Mouse (Mus musculus) G1E (cell line): ENCODE data around the gene Eya4.

Experiments
- CTCF ChIP-seq: IDR thresholded peaks from 2 replicates; pipeline ENCODE4 v1.5.1; 2012; ENCODE audit warnings: low read depth, low read length, inconsistent platforms, mixed read lengths
- GATA1 ChIP-seq: IDR thresholded peaks from 2 replicates; pipeline ENCODE4 v1.6.1; 2012; ENCODE audit warnings: borderline replicate concordance, low read length, inconsistent platforms, mixed read lengths
- GATA2 ChIP-seq: IDR thresholded peaks from 2 replicates; pipeline ENCODE4 v1.6.1; 2012; ENCODE audit warnings: low read depth, low read length, inconsistent platforms, borderline replicate concordance

DNA sequence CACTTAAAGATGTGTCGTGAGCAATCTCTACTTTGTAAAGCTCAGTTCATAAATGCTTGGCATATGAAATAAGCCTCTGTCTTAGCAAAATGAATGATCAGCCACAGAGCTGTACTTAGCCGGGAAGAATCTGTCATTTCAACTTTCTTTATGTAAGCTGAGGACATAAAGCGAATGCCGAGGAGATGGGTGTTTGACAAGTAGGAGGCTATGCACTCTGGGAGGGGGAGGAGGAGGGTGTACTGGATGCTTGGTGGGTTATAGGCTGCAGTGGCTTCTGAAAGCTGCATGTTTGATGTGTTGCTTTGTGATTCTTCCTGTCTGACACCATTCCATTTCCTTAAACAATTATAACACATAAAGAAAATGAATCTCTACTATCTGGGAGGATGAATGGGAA is 133.8 kb downstream of the Eya4 start:
- TF ChIP-seq GATA2 (no peak), CTCF (no peak), GATA1 (no peak)
